Mouse (Mus musculus) layer of hippocampus, postnatal 25 days (tissue): Measurements from ENCODE around the gene Uchl1. TPM values are rescaled to one million over a fixed set of nuclear protein-coding genes. Genes with fewer than 3 reads are reported as not detected.

Experiments
- DNase-seq, 2 experiments: peaks; one replicate each; pipeline ENCODE4 v3.0.0; 2022; ENCODE audit warnings: mixed read lengths in 2 of 2, low spot score in 1 of 2; ENCODE audit errors: extremely low spot score in 1 of 2
- total RNA-seq, 2 experiments: library from RNA; stranded (reverse); gene quantifications; 2 replicates each; pipeline ENCODE4 v1.2.3; 2021

Uchl1 gene
- total RNA-seq: 100 to 1,000 TPM; 783 to 964 TPM

DNA sequence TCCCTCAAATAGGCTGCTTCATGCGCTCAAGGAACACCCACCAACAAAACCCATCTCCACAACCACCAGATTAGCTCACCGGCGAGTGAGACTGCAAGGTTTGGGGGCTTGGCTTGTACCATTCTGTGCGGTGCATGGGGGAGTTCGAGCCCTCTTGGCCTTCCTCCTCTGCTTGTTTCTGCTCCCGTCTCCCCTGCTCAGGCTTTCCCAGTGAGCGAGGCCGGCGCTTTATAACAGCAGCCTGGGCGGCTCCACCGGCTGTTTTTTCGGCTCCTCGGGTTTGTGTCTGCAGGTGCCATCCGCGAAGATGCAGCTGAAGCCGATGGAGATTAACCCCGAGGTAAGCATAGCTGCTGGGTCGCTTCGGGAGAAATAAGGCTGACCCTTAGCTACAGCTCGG, at the start of gene Uchl1:
TSS of gene Uchl1 (plus strand) at position 109 of the 400 bp plus-strand sequence.
- peak; percentile 83 to 89 for DNase-seq

DNA sequence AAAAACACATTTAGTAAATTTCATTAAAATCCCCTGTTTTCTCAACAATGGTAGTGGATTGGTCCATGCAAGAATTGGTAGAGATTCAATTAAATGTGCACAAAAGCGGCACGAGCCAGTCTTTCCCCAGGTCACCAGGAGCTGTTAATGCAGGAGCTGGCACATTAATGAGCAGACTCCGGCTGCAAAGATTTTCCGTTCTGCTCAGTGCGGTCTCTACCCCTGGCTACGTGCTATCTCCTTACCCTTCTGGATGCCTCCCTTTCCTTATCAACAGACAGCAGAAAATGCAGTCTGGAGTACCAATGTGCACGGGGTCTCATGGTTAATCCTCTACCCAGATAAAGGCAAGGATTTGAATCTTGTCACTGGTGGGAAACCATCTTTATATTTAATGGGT, 48.1 kb upstream of the Uchl1 start:
- no peak for DNase-seq

DNA sequence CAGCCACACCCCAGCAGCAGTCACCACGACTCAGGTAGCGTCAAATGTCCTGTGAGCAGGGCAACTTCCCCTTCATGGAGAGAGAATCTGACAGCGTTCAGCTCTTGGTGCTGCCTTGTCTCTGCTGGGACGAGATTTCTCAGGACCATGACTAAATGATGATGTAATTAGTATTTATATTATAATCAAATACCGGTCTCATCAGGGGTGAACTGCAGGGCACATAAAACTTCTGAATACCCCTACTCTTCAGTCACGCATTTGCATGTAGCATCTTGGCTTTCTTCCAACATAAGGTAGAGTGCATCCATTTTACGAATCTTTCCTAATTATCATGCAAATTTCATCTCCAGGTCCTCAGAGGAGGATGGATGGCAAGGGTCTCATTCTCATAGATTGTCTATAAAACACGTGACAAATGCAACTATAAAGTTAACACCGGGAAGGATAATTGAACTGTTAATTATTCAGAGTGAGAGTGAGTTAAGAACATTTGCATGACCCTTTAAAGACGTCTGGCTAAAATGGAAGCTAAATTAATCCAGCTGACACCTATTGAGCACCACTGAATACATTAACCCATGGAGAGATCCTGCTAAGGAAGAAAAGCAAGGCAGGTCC, 40.3 kb upstream of the Uchl1 start:
- no peak for DNase-seq

DNA sequence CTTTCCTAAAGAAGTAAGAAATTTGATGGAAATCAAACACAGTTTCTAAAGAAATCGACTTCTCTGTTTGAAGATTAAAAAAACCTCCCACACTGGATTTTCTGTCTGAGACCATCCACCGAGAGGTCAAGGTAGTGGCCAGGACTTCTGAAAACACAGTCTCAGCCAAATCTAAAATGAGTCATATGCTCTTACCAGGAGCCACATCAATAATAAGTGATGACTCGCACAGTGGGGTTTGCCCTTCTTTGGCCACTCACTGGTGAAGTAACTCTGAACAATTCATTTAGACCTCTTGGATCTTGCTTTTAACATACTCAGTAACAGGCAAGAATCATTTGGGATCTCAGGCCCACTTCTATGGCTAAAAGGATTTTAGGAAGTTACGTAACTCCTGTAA, 33.7 kb upstream of the Uchl1 start:
- no peak for DNase-seq

DNA sequence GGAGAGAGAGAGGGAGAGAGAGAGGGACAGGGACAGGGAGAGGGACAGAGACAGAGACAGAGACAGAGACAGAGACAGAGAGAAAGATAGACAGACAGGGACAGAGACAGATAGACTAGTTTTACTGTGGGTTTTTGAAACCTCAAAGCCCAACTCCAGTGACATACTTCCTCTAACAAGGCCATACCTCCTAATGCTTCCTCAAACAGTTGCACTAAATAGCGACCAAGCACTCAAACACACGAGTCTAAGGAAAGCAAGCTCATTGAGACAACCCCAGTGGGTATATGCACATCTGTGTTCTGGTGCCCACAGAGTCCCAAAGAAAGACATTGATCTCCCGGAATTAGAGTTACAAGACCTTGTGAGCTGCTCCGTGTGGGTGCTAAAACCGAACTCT, 32.6 kb upstream of the Uchl1 start:
- no peak for DNase-seq

DNA sequence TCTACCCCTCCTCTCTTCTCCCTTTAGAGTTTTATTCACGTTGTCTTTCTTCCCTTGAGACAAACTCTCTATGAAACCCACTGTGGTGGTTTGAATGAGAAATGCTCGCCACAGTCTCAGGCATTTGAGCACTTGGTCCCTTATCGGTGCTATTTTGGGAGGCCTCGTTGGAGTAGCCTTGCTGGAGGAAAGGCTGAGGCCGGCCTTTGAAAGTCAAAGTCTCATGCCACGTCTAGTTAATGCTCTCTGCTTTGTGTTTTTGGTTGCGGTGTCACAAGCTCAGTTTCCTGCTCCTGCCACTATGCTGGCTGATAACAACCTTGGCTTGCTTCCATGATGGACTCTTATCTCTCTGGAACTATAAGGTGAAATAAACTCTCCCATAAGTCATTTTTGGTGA, 28.4 kb upstream of the Uchl1 start:
- DNase-seq: no peak

DNA sequence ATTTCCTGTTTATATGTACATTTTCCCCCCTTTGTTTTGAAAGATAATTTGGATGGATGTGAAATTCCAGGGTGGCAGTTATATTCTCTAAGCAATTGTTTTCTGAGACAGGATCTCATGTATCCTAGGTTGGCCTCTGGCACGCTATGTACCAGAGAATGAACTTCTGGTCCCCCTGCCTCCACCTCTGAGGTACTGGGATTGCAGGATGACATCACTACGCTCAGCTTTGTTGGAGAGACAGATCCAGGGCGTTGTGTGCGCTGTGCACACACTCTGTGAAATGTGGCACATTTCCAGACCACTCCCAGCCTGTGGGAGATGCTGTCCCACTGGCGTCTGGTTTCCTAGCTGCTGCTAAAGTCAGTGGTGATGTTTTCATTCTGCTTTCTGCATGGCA, 21.7 kb upstream of the Uchl1 start:
- DNase-seq: no peak

DNA sequence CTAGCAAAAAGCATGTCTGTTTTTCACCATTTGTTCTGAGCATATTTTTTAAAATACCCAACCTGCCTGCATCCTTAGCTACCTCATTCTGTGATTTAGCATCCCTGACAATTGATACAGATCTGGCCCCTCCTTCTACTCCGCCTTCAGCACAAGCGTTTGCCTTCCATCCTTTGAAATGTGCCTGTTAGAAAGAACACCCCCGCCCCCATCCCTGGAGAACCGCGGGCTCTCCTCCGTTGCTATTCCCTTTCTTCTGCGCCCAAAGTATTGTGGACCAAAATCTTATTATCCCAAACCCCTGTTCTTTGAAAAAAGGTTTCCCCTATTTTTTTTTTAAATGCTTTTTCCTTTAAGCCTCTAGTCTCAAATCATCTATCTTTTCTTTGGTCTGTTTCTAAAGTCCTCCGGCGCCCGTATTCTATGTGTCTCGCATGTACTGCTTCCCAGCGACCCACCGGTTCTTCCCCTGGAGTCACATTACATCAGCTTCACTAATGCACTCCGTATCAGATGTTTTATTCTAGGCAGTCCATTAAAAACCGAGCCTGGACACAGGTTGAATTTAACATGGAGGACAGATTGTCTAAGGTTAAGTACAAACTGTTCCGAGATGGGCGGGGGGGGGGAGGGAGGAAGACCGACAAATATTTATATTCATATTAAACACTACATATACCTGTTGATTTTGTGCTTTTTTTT, 551 bp upstream of the Uchl1 start:
- peak in 1 of 2 experiments; percentile 41 for DNase-seq

DNA sequence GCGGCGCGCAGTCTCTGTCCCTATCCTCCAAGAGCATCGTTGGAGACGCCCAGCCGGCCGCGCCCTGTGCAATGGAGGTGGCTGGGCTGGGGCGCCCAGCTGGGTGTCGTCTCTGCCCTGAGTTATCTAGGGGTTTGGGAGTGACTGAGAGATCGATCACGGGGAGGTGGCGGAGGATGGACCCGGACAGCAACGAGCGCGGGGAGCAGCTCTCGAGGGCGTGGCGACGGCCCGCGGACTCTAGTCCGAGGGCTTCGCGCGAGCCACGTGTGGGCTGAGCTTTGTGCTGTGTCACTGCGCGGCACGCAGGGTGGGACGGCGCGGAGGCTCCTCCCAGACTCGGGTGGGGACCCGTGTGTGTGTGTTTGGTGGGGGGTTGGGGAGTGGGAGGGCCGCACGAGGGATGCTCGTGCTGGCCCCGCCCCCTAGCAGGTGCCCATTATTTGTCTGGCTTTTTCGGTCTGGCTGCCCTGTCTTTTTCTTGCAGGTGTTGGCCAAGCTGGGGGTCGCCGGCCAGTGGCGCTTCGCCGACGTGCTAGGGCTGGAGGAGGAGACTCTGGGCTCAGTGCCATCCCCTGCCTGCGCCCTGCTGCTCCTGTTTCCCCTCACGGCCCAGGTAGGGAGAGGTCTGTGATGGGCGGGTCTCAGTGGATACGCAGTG, 696 bp downstream of the Uchl1 start:
- DNase-seq: peak; percentile 58 to 61

DNA sequence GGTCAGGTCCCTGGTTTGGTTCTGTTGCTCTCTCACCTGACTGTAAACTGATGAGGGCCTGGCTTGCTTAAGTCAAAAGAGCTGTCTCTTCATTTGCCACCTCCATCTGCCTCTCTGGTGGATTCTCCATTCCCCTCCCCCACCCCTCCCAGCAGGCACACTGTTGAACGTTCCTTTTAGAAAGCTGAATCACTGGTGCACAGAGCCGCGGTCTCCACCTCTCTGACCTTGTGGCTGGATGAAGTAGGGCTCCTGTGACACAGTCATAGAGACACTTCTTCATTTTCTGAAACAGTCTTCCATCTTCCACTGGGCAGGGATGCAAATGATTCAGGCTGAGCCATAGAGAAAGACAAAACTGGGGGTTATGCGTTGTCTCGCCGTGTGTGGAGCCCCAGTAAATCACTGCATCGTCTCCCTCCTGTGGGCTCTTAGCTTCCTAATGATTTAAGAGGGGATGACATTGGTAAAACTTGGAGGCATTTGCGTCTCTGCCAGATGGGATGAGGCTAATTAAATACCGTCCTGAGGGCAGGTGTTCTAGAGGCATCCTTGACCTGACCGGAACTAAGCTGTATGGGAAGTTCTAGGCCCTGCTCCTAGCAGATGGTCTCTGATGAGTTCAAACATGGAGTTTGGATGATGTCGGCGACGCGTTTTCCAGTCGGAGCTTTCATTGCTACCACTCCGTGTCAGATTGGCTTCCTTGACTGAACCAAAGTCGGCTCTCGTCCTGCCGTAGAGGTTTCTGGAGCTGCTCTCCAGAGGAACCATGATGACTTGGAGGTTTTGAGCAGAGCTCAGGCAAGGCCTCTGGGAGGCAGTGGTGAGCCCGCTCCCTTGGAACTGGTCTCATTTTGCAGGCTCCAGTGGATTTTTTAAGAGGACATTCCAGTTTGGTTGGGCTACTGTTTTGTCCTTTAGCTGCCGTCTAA, 1.8 kb downstream of the Uchl1 start:
- peak in 1 of 2 experiments; percentile 37 for DNase-seq

DNA sequence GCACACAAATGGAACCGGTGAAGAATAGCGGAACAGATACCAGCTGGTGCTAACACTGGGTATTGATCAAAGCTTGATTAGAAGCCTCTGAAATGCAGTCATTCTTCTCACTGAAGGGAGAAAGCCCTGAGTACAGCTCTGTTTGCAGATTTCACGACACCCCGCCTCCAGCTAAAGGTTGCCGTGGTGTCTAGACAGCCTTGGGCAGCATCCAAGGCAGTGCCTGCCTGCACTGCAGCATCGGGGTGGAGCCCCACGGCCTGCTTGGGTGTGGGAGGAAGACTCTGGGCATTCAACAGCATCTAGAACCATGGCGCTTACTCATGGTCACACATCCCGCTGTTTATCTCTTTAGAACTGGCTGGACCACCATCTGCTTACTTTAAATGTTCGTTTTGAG, 3.3 kb downstream of the Uchl1 start:
- DNase-seq: peak in 1 of 2 experiments; percentile 45

DNA sequence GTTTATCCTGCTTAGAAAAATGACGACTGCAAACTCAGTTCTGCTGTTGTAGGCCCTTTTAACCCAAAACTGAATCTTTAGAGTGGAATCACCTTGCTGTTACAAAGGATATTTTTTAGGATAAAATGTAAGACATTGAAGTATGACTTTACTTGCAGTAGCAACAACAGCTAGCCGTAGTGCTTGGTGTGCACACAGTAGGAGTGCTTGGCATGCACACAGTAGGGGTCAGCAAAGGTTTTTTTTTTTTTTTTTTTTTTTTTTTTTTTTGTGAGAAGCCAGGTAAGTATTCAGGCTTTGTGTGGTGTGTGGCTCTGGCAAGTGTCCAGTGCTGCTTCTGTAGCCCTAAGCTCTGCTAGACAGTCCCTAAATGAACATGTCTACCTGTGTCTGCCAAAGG, 10.0 kb downstream of the Uchl1 start:
- no peak for DNase-seq

DNA sequence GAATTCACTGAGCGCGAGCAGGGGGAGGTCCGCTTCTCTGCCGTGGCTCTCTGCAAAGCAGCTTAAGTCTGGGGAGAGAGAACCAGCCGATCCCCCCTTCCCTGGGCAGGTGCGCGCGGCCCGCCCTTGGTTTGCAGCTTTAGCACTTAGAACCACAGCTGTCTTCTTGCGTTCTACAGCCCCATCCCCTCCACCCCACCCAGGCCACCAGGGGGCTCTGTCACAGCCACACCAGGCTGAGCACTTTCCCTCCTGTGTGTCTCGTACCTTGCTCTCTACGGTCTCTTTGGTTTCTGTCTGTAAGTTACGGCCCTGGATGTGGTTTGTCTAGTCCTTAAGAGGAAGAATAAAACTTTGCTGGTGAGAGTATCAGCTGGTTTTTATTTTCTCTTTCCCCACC, 11.0 kb downstream of the Uchl1 start:
- no peak for DNase-seq

DNA sequence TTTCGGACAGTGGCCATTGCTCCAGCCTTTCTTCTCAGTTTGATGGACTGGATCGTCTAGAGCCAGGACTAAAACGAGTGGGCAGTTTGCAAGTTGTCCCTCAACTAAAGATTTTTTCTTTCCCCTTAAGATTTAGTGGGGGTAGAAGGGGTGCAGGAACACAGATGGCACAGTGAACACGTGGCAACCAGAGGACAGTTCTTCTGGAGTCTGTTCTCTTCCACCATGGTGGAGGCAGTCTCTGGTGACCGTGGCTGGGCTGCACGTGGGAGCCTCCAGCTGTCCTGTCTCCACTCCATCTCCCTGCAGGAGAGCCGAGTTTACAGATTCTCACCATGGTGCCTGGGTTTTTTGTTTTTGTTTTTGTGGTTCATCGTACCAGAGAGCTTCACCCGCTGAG, 11.8 kb downstream of the Uchl1 start:
- DNase-seq: no peak

DNA sequence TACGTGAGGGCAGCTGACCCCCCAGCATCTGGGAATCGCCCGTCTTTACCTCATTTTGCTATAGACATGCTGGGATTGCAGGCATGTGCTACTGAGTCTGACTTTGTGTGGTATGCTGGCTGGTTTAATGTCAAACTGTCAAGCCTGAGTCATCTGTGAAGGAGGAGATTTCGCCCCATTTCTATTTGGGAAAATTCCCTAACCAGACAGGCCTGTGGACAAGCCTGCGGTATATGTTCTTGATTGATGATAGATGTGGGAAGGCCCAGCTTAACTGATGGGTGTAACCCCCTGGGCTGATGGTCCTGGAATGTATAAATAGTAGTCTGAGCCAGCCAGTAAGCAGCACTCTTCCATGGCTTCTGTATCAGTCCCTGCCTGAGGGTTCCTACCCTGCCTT, 12.4 kb downstream of the Uchl1 start:
- no peak for DNase-seq

DNA sequence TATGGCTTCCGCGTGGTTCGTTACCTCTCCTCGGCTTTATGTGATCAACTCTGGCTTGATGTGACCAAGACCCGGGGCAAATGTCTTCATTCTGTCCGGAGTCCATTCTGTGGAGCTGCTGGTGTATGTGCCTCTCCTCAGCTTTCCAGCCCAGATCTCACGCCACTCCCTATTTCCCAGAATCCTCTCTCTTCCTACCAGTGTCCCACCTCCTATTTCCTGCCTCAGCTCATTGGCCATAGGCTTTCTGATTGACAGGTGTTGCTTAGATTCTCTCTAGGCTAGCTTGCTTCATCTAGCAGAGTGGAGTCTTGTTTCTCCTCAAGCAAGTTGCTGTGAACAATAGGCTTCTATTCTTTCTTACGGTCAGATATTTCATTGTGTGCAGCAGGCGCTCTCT, 13.9 kb downstream of the Uchl1 start:
- no peak for DNase-seq

DNA sequence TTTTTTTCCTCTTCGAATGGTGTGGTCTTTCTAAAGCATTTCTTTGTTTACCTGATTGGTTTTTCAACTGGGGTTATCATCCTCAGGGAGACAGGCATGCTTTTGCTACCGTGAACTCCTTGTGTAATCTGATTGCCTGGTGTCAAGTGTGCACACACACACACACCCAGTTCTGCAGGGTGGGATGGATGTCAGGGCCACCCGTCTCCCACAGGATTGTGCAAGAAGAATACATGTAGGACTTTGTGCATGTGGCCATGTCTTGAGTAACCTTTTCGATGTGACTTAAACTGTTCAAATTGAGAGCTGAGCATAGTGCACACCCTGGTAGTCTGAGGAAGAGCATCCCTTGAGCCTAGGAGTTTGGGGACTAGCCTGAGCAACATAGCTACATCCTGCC, 17.3 kb downstream of the Uchl1 start:
- no peak for DNase-seq

DNA sequence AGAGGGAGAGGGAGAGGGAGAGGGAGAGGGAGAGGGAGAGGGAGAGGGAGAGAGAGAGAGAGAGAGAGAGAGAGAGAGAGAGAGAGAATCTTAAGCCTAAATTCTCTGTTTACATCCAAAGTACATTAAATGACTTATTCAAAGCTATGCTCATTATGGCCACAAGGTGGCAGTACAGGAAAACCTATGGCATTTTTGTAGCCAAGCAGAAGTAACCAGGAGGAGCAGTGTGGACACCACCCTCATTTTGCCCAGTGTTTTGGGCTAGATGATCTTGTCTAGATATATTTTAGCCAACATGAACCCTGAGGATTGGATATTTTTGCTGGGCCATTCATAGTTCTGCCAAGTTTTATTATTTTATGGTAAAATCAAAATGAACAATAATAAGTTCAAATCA, 21.2 kb downstream of the Uchl1 start:
- DNase-seq: peak in 1 of 2 experiments; percentile 55

DNA sequence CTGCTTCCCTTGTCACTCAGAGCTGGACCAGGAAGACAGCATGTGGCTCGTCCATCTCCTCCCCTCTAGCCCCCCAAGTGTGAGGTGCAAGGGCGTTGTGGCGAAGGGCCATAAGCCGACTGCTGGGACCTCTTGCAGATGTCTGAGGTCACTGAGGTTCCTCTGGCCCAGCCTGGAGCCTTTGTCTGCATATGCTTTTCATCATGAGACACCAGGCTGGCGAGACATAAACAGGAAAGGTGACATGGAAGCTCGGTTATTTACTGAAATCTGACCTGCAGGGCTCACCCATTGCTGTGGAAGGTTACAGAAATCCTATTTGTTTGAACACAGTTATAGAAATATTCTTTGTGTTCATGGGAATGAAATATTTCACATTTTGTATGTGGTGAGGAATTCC, 24.0 kb downstream of the Uchl1 start:
- DNase-seq: no peak

DNA sequence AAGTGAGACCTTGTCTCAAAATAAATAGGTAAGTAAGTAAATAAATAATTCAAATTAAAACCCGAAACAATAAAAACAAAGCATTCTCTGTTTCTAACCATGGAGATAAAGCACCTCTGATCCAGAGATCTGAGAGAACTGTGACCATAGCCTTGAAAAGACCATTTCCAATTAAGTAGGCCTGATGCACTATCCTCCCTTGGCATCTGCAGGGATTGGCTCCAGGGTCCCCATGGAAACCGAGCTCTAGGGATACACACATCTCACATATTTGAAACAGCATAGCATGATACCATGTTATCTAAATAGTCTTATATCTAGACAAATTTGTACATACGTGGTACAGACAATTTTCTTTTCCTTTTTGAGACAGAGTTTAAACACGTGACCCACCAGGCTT, 26.1 kb downstream of the Uchl1 start:
- no peak for DNase-seq
